Mouse (Mus musculus) spleen, adult 2 months (tissue): Measurements from ENCODE around the gene Shc3. TPM values are rescaled to one million over a fixed set of nuclear protein-coding genes. Genes with fewer than 3 reads are reported as not detected.

Source experiments
- DNase-seq, 2 experiments: peaks; one replicate each; pipeline versions ENCODE4 v3.0.0 to v3.0.0-alpha.2; 2012 to 2021; ENCODE audit warnings: low spot score in 2 of 2, low read depth in 1 of 2
- H3K27ac ChIP-seq: fragments of 200-500 bp; 2 replicates; pipeline ENCODE4 v1.5.1; 2012; ENCODE audit warnings: low read length, inconsistent platforms; ENCODE audit not compliant: insufficient read depth
- H3K27me3 ChIP-seq: fragments of 200-500 bp; 2 replicates; pipeline ENCODE4 v1.6.1; 2012; ENCODE audit warnings: mild to moderate bottlenecking, moderate library complexity, low read length, inconsistent platforms; ENCODE audit not compliant: control insufficient read depth, insufficient read depth
- H3K36me3 ChIP-seq: fragments of 200-500 bp; 2 replicates; pipeline ENCODE4 v1.6.1; 2012; ENCODE audit warnings: mild to moderate bottlenecking, low read length, inconsistent platforms; ENCODE audit not compliant: control insufficient read depth, insufficient read depth
- H3K4me1 ChIP-seq: fragments of 200-500 bp; 2 replicates; pipeline ENCODE4 v1.6.1; 2011; ENCODE audit warnings: inconsistent platforms; ENCODE audit not compliant: control insufficient read depth, insufficient read depth, insufficient read length
- H3K4me3 ChIP-seq: fragments of 200-500 bp; 2 replicates; pipeline ENCODE4 v1.5.1; 2011; ENCODE audit warnings: mild to moderate bottlenecking, inconsistent platforms; ENCODE audit not compliant: insufficient read depth, insufficient read length; ENCODE audit errors: extremely low read depth
- CTCF ChIP-seq: fragments of 200-500 bp; IDR thresholded peaks from 2 replicates; pipeline ENCODE4 v1.5.1; 2011; ENCODE audit warnings: mild to moderate bottlenecking, inconsistent platforms; ENCODE audit not compliant: insufficient read depth, insufficient read length, insufficient replicate concordance; ENCODE audit errors: extremely low read depth
- POLR2A ChIP-seq: fragments of 200-500 bp; IDR thresholded peaks from 2 replicates; pipeline ENCODE4 v1.6.1; 2011; ENCODE audit warnings: low read depth, low read length, inconsistent platforms
- WGBS: fragments of 180-500 bp; shearing (Covaris S2); methylation state at CpG from one replicate; pipeline ENCODE4 v1.1.7; 2018; 5-methylcytosine and 5-hydroxymethylcytosine counted together
- polyA plus RNA-seq: library from polyadenylated mRNA; depleted of rRNA; stranded (reverse); fragments of >200 nt; gene quantifications from 2 replicates; pipeline ENCODE4 v1.2.3, GENCODE M21; 2012

Gene Shc3
- polyA plus RNA-seq, 1 experiment: 0.14 TPM

- 38% methylated on average over 9 of the region's 9 CpGs for WGBS
- H3K4me3 ChIP-seq: no peak overlapping the region
Measured at GRCm38 (mm10) chr13:51611060-51611459, 41.8 kb upstream of the Shc3 start.

GRCm38 (mm10) chr13:51609231-51609630 lies 40.0 kb upstream of the Shc3 start:
- WGBS: 91% methylated on average over 7 of the region's 7 CpGs
- Histone ChIP-seq H3K4me3 (no peak overlapping the region), H3K36me3 (no peaks in the 10 kb centered on the region), H3K27me3 (no peaks in the 10 kb centered on the region), H3K27ac (no peak overlapping the region), H3K4me1 (no peaks in the 10 kb centered on the region)
- DNase-seq: no peak
- no peak for TF ChIP-seq CTCF
- no peak for TF ChIP-seq POLR2A

More at GRCm38 (mm10) chr13:51611060-51611459, 41.8 kb upstream of the Shc3 start:
- no peaks in the 10 kb centered on the region for H3K36me3 ChIP-seq
- no peak for DNase-seq
- no peaks in the 10 kb centered on the region for H3K27me3 ChIP-seq
- TF ChIP-seq POLR2A (no peak), CTCF (no peak)
- H3K4me1 ChIP-seq: no peaks in the 10 kb centered on the region
- no peak overlapping the region for H3K27ac ChIP-seq

- no peak overlapping the region for H3K4me3 ChIP-seq
- TF ChIP-seq POLR2A (no peak), CTCF (no peak)
- no peak for DNase-seq
- H3K4me1 ChIP-seq: no peaks in the 10 kb centered on the region
- H3K27ac ChIP-seq: no peak overlapping the region
- H3K36me3 ChIP-seq: no peaks in the 10 kb centered on the region
- 52% methylated on average over 4 of the region's 4 CpGs for WGBS
- no peaks in the 10 kb centered on the region for H3K27me3 ChIP-seq
Measured at GRCm38 (mm10) chr13:51603894-51604244, 34.6 kb upstream of the Shc3 start.

GRCm38 (mm10) chr13:51603221-51603893 lies 34.1 kb upstream of the Shc3 start:
- no peaks in the 10 kb centered on the region for H3K27me3 ChIP-seq
- TF ChIP-seq CTCF (no peak), POLR2A (no peak)
- DNase-seq: no peak
- WGBS: 59% methylated on average over 16 of the region's 16 CpGs
- H3K27ac ChIP-seq: no peak overlapping the region
- H3K4me1 ChIP-seq: no peaks in the 10 kb centered on the region
- no peaks in the 10 kb centered on the region for H3K36me3 ChIP-seq
- H3K4me3 ChIP-seq: no peak overlapping the region

GRCm38 (mm10) chr13:51602764-51603163 lies 33.5 kb upstream of the Shc3 start:
- no peak for TF ChIP-seq CTCF
- no peak for TF ChIP-seq POLR2A
- Histone ChIP-seq H3K4me3 (no peak overlapping the region), H3K27me3 (no peaks in the 10 kb centered on the region), H3K4me1 (no peaks in the 10 kb centered on the region), H3K36me3 (no peaks in the 10 kb centered on the region), H3K27ac (no peak overlapping the region)
- no peak for DNase-seq
- 81% methylated on average over 8 of the region's 8 CpGs for WGBS

GRCm38 (mm10) chr13:51600169-51600568 lies 30.9 kb upstream of the Shc3 start:
- WGBS: 57% methylated on average over 8 of the region's 8 CpGs
- TF ChIP-seq CTCF (no peak), POLR2A (no peak)

GRCm38 (mm10) chr13:51598063-51598462 lies 28.8 kb upstream of the Shc3 start:
- TF ChIP-seq CTCF (no peak), POLR2A (no peak)
- H3K27me3 ChIP-seq: no peaks in the 10 kb centered on the region
- 4% methylated on average over 2 of the region's 2 CpGs for WGBS

More at GRCm38 (mm10) chr13:51600169-51600568, 30.9 kb upstream of the Shc3 start:
- Histone ChIP-seq H3K27me3 (no peaks in the 10 kb centered on the region), H3K4me1 (no peaks in the 10 kb centered on the region), H3K27ac (no peak overlapping the region), H3K36me3 (no peaks in the 10 kb centered on the region), H3K4me3 (no peak overlapping the region)
- DNase-seq: no peak

More at GRCm38 (mm10) chr13:51598063-51598462, 28.8 kb upstream of the Shc3 start:
- DNase-seq: peak in 1 of 2 experiments; percentile 9
- Histone ChIP-seq H3K4me3 (no peak overlapping the region), H3K4me1 (0 out of 2 replicates have a peak, but pooled peaks cover 2% of the 10 kb centered on the region), H3K36me3 (no peaks in the 10 kb centered on the region), H3K27ac (no peak overlapping the region)
